Mouse (Mus musculus): ENCODE measurements at regions not wholly inside any gene's neighbourhood (a gene's known extent, or its start where the extent isn't known, plus 50 kb on each side); places are given as distances from the start of the nearest gene placed in this dataset.

GRCm38 (mm10) chr11:19160227-19160626 is 141.4 kb upstream of the Meis1 start:
- no peak for TF ChIP-seq CHD2 (IDR thresholded peaks at IDR 0.05; ENCODE audit: low read depth, low read length)
- no peak for TF ChIP-seq MAFK (IDR thresholded peaks at IDR 0.05; ENCODE audit: insufficient read depth, low read depth, low read length)
- no peak for TF ChIP-seq ZC3H11A (IDR thresholded peaks at IDR 0.05; ENCODE audit: borderline replicate concordance, low read depth, low read length)
- TF ChIP-seq HCFC1 (IDR thresholded peaks at IDR 0.05; ENCODE audit: borderline replicate concordance, insufficient read depth, low read length), result no peak

Measured in ES-E14 (cell line).